Mouse (Mus musculus) stomach, adult 2 months (tissue): ENCODE measurements around the gene Mapre3. TPM values are rescaled to one million over a fixed set of nuclear protein-coding genes. Genes with fewer than 3 reads are reported as not detected.

Source experiments
- polyA plus RNA-seq: library from polyadenylated mRNA; depleted of rRNA; stranded (reverse); fragments of >200 nt; gene quantifications from 2 replicates; pipeline ENCODE4 v1.2.3, GENCODE M21; 2012; rRNA removed

Gene Mapre3
- 22.6 and 26.0 TPM in 2 replicates for polyA plus RNA-seq

GRCm38 (mm10) chr5:30814424-30815119, at the start of gene Mapre3:
TSS of gene Mapre3 (plus strand) at chr5:30814641.

GRCm38 (mm10) chr5:30867712-30868111, 53.3 kb downstream of the Mapre3 start, which contains the start of gene Tmem214:
TSS of gene Tmem214 (plus strand) at chr5:30868012.

GRCm38 (mm10) chr5:30888337-30889087, 74.1 kb downstream of the Mapre3 start, which contains the start of gene Agbl5:
TSS of gene Agbl5 (plus strand) at chr5:30888694.

GRCm38 (mm10) chr5:30907413-30908059, 93.1 kb downstream of the Mapre3 start, which contains the start of gene Ost4:
TSS of gene Ost4 (minus strand) at chr5:30907788.

GRCm38 (mm10) chr5:30913060-30913841, 98.8 kb downstream of the Mapre3 start, which contains the start of gene Emilin1:
TSS of gene Emilin1 (plus strand) at chr5:30913402.

Other genes with a start within 250 kb of the Mapre3 start
- gene Kcnk3, start 226.5 kb upstream of the Mapre3 start, polyA plus RNA-seq: 15.8 and 16.8 TPM in 2 replicates
- gene Slc35f6, start 166.7 kb upstream of the Mapre3 start, polyA plus RNA-seq: 81.9 and 83.9 TPM in 2 replicates
- 20.2 and 29.1 TPM in 2 replicates for gene Cenpa, start 147.9 kb upstream of the Mapre3 start, polyA plus RNA-seq
- 0.76 and 0.91 TPM in 2 replicates for gene Dpysl5, start 103.1 kb upstream of the Mapre3 start, polyA plus RNA-seq
- 71.5 and 79.9 TPM in 2 replicates for gene Tmem214, start 53.4 kb downstream of the Mapre3 start, polyA plus RNA-seq
- 9.1 and 9.8 TPM in 2 replicates for gene Agbl5, start 74.1 kb downstream of the Mapre3 start, polyA plus RNA-seq
- gene Ost4, start 93.1 kb downstream of the Mapre3 start, polyA plus RNA-seq: 79.7 and 85.2 TPM in 2 replicates
- gene Emilin1, start 98.8 kb downstream of the Mapre3 start, polyA plus RNA-seq: 55.3 and 56.4 TPM in 2 replicates
- gene Khk, start 106.8 kb downstream of the Mapre3 start, polyA plus RNA-seq: 20.9 and 21.4 TPM in 2 replicates
- gene Cgref1, start 130.9 kb downstream of the Mapre3 start, polyA plus RNA-seq: 56.1 and 81.0 TPM in 2 replicates
- 252 and 282 TPM in 2 replicates for gene Preb, start 145.7 kb downstream of the Mapre3 start, polyA plus RNA-seq
- 10.1 and 12.4 TPM in 2 replicates for gene Tcf23, start 154.0 kb downstream of the Mapre3 start, polyA plus RNA-seq
- gene Atraid, start 233.7 kb downstream of the Mapre3 start, polyA plus RNA-seq: 27.4 and 33.9 TPM in 2 replicates
- 10.2 and 11.2 TPM in 2 replicates for gene Slc5a6, start 234.3 kb downstream of the Mapre3 start, polyA plus RNA-seq
- 11.9 and 14.2 TPM in 2 replicates for gene Cad, start 240.1 kb downstream of the Mapre3 start, polyA plus RNA-seq